Mouse (Mus musculus) CH12.LX (cell line): ENCODE data around the gene Atp5d. TPM values are rescaled to one million over a fixed set of nuclear protein-coding genes. Genes with fewer than 3 reads are reported as not detected.

Source experiments
- DNase-seq: peaks from one replicate; pipeline ENCODE4 v3.0.0-alpha.2; 2013; ENCODE audit errors: extremely low read depth
- H3K27ac ChIP-seq: 2 replicates; pipeline ENCODE4 v1.5.1; 2012; ENCODE audit warnings: low read depth, mild to moderate bottlenecking, control low read depth, moderate library complexity; ENCODE audit not compliant: insufficient read depth
- H3K27me3 ChIP-seq: replicated peaks from 2 replicates; pipeline ENCODE3; 2012; ENCODE audit warnings: inconsistent platforms
- H3K36me3 ChIP-seq, 2 experiments: replicated peaks in 1 of 2; 2 replicates each; pipeline versions ENCODE3 to v1.6.1; 2012; ENCODE audit warnings: inconsistent platforms in 1 of 2, low read length in 1 of 2, mild to moderate bottlenecking in 1 of 2, mixed read lengths in 1 of 2, moderate library complexity in 1 of 2; ENCODE audit not compliant: control insufficient read depth in 1 of 2, insufficient read depth in 1 of 2
- H3K4me1 ChIP-seq, 2 experiments: 2 replicates each; pipeline ENCODE4 v1.6.1; 2012; ENCODE audit warnings: inconsistent platforms in 1 of 2, moderate library complexity in 1 of 2; ENCODE audit not compliant: insufficient read depth in 2 of 2, control insufficient read depth in 1 of 2
- H3K4me2 ChIP-seq: 2 replicates; pipeline ENCODE4 v1.6.1; 2012; ENCODE audit warnings: low read depth, mild to moderate bottlenecking, control low read depth; ENCODE audit not compliant: poor library complexity, insufficient read depth, severe bottlenecking
- H3K4me3 ChIP-seq, 3 experiments: fragments of 150-350 bp in 1 of 3; sonication (generic) in 1 of 3; replicated peaks in 1 of 3; 2 replicates each; pipeline versions ENCODE3 to v1.5.1; 2011 to 2012; ENCODE audit warnings: low read depth in 2 of 3, low read length in 2 of 3, mild to moderate bottlenecking in 2 of 3, moderate library complexity in 2 of 3, control low read depth in 1 of 3, improper control_type of control experiment in 1 of 3, inconsistent platforms in 1 of 3, mixed read lengths in 1 of 3; ENCODE audit not compliant: poor library complexity in 1 of 3
- H3K79me2 ChIP-seq: replicated peaks from 2 replicates; pipeline ENCODE4 v1.6.1; 2012; ENCODE audit warnings: mild to moderate bottlenecking, moderate library complexity; ENCODE audit not compliant: control insufficient read depth, poor library complexity, insufficient read depth, severe bottlenecking; ENCODE audit errors: extremely low read depth
- H3K9ac ChIP-seq: 2 replicates; pipeline ENCODE4 v1.6.1; 2012; ENCODE audit warnings: low read depth, mild to moderate bottlenecking, control low read depth, moderate library complexity; ENCODE audit not compliant: insufficient read depth
- H3K9me3 ChIP-seq: replicated peaks from 2 replicates; pipeline ENCODE3; 2012; ENCODE audit warnings: low read length, inconsistent platforms, mixed read lengths
- BHLHE40 ChIP-seq: IDR thresholded peaks from 2 replicates; pipeline ENCODE4 v1.6.1; 2011; ENCODE audit warnings: mild to moderate bottlenecking, low read depth, low read length, improper control_type of control experiment
- CHD1 ChIP-seq: IDR thresholded peaks from 2 replicates; pipeline ENCODE4 v1.6.1; 2012; ENCODE audit warnings: low read depth, low read length, improper control_type of control experiment, inconsistent platforms
- ELF1 ChIP-seq: IDR thresholded peaks from 2 replicates; pipeline ENCODE4 v1.6.1; 2014; ENCODE audit warnings: low read depth, mild to moderate bottlenecking, inconsistent platforms, low read length, improper control_type of control experiment
- EP300 ChIP-seq: IDR thresholded peaks from 2 replicates; pipeline ENCODE4 v1.6.1; 2011; ENCODE audit warnings: low read length, improper control_type of control experiment
- GABPA ChIP-seq: IDR thresholded peaks from 2 replicates; pipeline ENCODE4 v1.6.1; 2012; ENCODE audit warnings: low read depth, low read length, improper control_type of control experiment, inconsistent platforms; ENCODE audit not compliant: insufficient replicate concordance
- HCFC1 ChIP-seq: IDR thresholded peaks from 2 replicates; pipeline ENCODE4 v1.6.1; 2012; ENCODE audit warnings: low read depth, mild to moderate bottlenecking, inconsistent platforms, low read length, improper control_type of control experiment
- IRF4 ChIP-seq: IDR thresholded peaks from 2 replicates; pipeline ENCODE4 v1.6.1; 2014; ENCODE audit warnings: low read depth, mild to moderate bottlenecking, inconsistent platforms, low read length, improper control_type of control experiment
- JUND ChIP-seq: conservative IDR thresholded peaks from 2 replicates; pipeline ENCODE4 v1.6.1; 2011; ENCODE audit warnings: low read depth, low read length, improper control_type of control experiment
- MAX ChIP-seq: IDR thresholded peaks from 2 replicates; pipeline ENCODE4 v1.6.1; 2011; ENCODE audit warnings: low read length, improper control_type of control experiment
- MAZ ChIP-seq: IDR thresholded peaks from 2 replicates; pipeline ENCODE4 v1.6.1; 2012; ENCODE audit warnings: low read depth, mild to moderate bottlenecking, inconsistent platforms, low read length, improper control_type of control experiment, moderate library complexity
- MEF2A ChIP-seq: IDR thresholded peaks from 2 replicates; pipeline ENCODE4 v1.6.1; 2014; ENCODE audit warnings: low read depth, mild to moderate bottlenecking, inconsistent platforms, low read length, improper control_type of control experiment, borderline replicate concordance
- MYC ChIP-seq: IDR thresholded peaks from 2 replicates; pipeline ENCODE4 v1.6.1; 2011; ENCODE audit warnings: low read depth, mild to moderate bottlenecking, improper control_type of control experiment, low read length
- NELFE ChIP-seq: IDR thresholded peaks from 2 replicates; pipeline ENCODE4 v1.6.1; 2011; ENCODE audit warnings: low read depth, low read length, improper control_type of control experiment
- POLR2AphosphoS2 ChIP-seq: IDR thresholded peaks from 2 replicates; pipeline ENCODE4 v1.6.1; 2011; ENCODE audit warnings: low read depth, low read length, improper control_type of control experiment
- RAD21 ChIP-seq: IDR thresholded peaks from 2 replicates; pipeline ENCODE4 v1.6.1; 2011; ENCODE audit warnings: low read depth, mild to moderate bottlenecking, low read length, improper control_type of control experiment, moderate library complexity
- SIN3A ChIP-seq: IDR thresholded peaks from 2 replicates; pipeline ENCODE4 v1.6.1; 2012; ENCODE audit warnings: low read length, improper control_type of control experiment, inconsistent platforms
- SMC3 ChIP-seq: IDR thresholded peaks from 2 replicates; pipeline ENCODE4 v1.6.1; 2011; ENCODE audit warnings: low read depth, low read length, improper control_type of control experiment
- USF1 ChIP-seq: IDR thresholded peaks from 2 replicates; pipeline ENCODE4 v1.6.1; 2014; ENCODE audit warnings: low read depth, mild to moderate bottlenecking, inconsistent platforms, low read length, improper control_type of control experiment
- ZC3H11A ChIP-seq: IDR thresholded peaks from 2 replicates; pipeline ENCODE4 v1.6.1; 2012; ENCODE audit warnings: low read depth, mild to moderate bottlenecking, inconsistent platforms, low read length, improper control_type of control experiment
- dilution Hi-C: fragments of 300-500 bp; cut with MboI; formaldehyde crosslinking; loops from 2 replicates; pipeline ENCODE4 v1.14.3; 2020; ENCODE audit warnings: low sequenced_read_pairs; ENCODE audit not compliant: extremely low pct_unique_long_range_greater_than_20kb, extremely low pct_ligation_motif_present
- in situ Hi-C: fragments of 300-500 bp; cut with MboI; formaldehyde crosslinking; loops from 3 replicates; pipeline ENCODE4 v1.14.3; 2019; ENCODE audit warnings: low sequenced_read_pairs, low pct_ligation_motif_present, low pct_unique_long_range_greater_than_20kb, mixed read lengths
- polyA plus RNA-seq: library from polyadenylated mRNA; unstranded; fragments of >175 nt; gene quantifications from 2 replicates; pipeline ENCODE4 v1.2.1, GENCODE M21; 2012; ENCODE audit warnings: low read depth; ENCODE audit not compliant: insufficient read length
- total RNA-seq, 2 experiments: library from RNA; depleted of rRNA; stranded (reverse); fragments of 300-350 nt in 1 of 2; fragments of >200 nt in 1 of 2; gene quantifications; 2 replicates each; pipeline ENCODE4 v1.2.3; 2012 to 2014

Atp5d gene
- total and polyA plus RNA-seq, 3 experiments = 106 to 352 (median 326) TPM

- H3K27ac ChIP-seq = no peak overlapping the region
- dilution Hi-C loops (no loop called here), in situ Hi-C loops (no loop called here)
- H3K9me3 ChIP-seq = no peaks in the 10 kb centered on the region
- peaks cover 13 to 88% of the 10 kb centered on the region in 2 experiments for H3K36me3 ChIP-seq
- H3K4me3 ChIP-seq = no peak overlapping the region
- DNase-seq = no peak
- TF ChIP-seq USF1 = no peak
- TF ChIP-seq HCFC1 = no peak
- TF ChIP-seq RAD21 = no peak
- H3K9ac ChIP-seq = no peak overlapping the region
- no peaks in the 10 kb centered on the region for H3K27me3 ChIP-seq
- H3K4me2 ChIP-seq = no peak overlapping the region
- 0 out of 2 replicates have a peak, but pooled peaks cover 2% of the 10 kb centered on the region for H3K79me2 ChIP-seq
- peaks cover 0 to 23% of the 10 kb centered on the region in 2 experiments; a peak in 3 of 4 replicates for H3K4me1 ChIP-seq
Measured at GRCm38 (mm10) chr10:80091527-80091926, 46.9 kb upstream of the Atp5d start.

- Histone ChIP-seq H3K9ac (no peak overlapping the region), H3K27me3 (no peaks in the 10 kb centered on the region), H3K4me2 (no peak overlapping the region), H3K79me2 (peaks cover 5% of the 10 kb centered on the region; the same call in 1 of the 2 replicates), H3K36me3 (peaks cover 13 to 82% of the 10 kb centered on the region in 2 experiments), H3K4me3 (no peak overlapping the region), H3K4me1 (peaks cover 0 to 21% of the 10 kb centered on the region in 2 experiments; a peak in 3 of 4 replicates), H3K27ac (no peak overlapping the region), H3K9me3 (no peaks in the 10 kb centered on the region)
- in situ Hi-C loops = no loop called here
- dilution Hi-C loops = no loop called here
- no peak for DNase-seq
- TF ChIP-seq IRF4 (no peak), MYC (no peak), EP300 (no peak), SIN3A (no peak), MAX (no peak), BHLHE40 (no peak), JUND (no peak), NELFE (no peak), ZC3H11A (no peak), POLR2AphosphoS2 (no peak), HCFC1 (no peak), ELF1 (no peak), SMC3 (no peak), MEF2A (no peak), GABPA (no peak), CHD1 (no peak), MAZ (no peak)
Measured at GRCm38 (mm10) chr10:80092690-80093089, 45.7 kb upstream of the Atp5d start.
